Mouse (Mus musculus): ENCODE results near the gene Setd6. TPM values are rescaled to one million over a fixed set of nuclear protein-coding genes. Genes with fewer than 3 reads are reported as not detected.
A peak's percentile ranks its signal among the peaks of the same experiment; 100 is the strongest.

The Setd6 gene
- polyA plus RNA-seq (2014; fragmentation: Nextera tagmentation; extraction: Ambion mirVana): 17.4 and 18.8 TPM in 2 replicates

- Histone ChIP-seq H3K36me3 (ENCODE audit: control insufficient read depth, insufficient read depth, low read length) (peaks cover 32% of the 10 kb centered on the region; the same call in 1 of the 2 replicates), H3K4me3 (ENCODE audit: low read depth, low read length) (peak within 1 kb of the TSS; percentile 76), H3K9ac (replicated peaks; ENCODE audit: low read depth, low read length) (peak within 1 kb of the TSS; percentile 64), H3K4me2 (replicated peaks; ENCODE audit: low read depth, low read length) (peak within 1 kb of the TSS; percentile 91), H3K27ac (ENCODE audit: low read length) (peak within 1 kb of the TSS; percentile 24; the same call in 1 of the 2 replicates), H3K27me3 (ENCODE audit: control insufficient read depth, insufficient read depth, low read length) (no peaks in the 10 kb centered on the region), H3K4me1 (ENCODE audit: control insufficient read depth, insufficient read depth, low read length) (no peaks in the 10 kb centered on the region), H3K9me3 (ENCODE audit: control insufficient read depth, low read depth, low read length) (no peaks in the 10 kb centered on the region)
- under 1% methylated on average over 76 of the region's 79 CpGs for WGBS
- ATAC-seq (ENCODE audit: insufficient number of reproducible peaks, insufficient read depth, low FRiP score, low read depth): peak; percentile 90
Observed at GRCm38 (mm10) chr8:95715676-95716531, at the start of gene Setd6. Setd6 (plus strand) TSS chr8:95715881.

DNA sequence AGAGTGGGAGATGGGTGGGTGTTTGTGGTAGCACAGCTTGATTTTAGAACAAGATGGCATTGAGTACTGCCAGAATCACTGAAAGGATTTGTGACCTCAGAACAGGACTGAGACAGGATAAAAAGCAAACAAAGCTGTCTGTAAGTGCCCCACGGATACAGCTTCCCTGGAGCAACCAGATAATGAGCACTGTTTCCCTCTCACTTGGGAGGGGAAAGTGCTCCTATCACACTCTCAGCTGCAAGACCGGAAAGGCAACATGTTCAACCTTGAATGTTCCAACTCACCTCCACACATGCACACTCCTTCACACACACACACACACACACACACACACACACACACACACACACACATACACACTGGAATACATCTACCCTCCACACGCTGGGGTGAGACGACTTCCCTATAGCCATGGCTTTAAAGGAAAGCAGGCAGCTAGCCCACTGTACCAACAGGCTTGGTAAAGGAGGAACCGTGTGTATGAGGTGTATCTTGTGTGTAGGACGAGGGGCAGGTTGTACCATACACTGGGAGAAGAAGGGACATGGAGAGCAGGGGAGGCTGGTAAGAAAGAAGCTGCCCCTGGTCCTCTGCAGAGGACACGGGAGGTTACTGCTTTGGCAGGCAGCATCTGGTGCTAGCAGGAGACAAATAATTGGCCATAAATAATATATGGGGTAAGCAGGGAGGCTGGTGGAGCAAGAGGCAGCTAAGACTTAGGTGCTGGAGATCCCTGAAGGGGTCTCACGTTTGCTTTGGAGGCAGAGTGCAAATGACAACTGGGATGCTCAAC lies 47.3 kb upstream of the Setd6 start:
- Histone ChIP-seq H3K4me3 (ENCODE audit: low read depth, low read length) (no peak overlapping the region), H3K4me1 (ENCODE audit: control insufficient read depth, insufficient read depth, low read length) (no peaks in the 10 kb centered on the region), H3K27ac (ENCODE audit: low read length) (no peak overlapping the region), H3K4me2 (replicated peaks; ENCODE audit: low read depth, low read length) (no peak overlapping the region), H3K27me3 (ENCODE audit: control insufficient read depth, insufficient read depth, low read length) (no peaks in the 10 kb centered on the region), H3K9ac (replicated peaks; ENCODE audit: low read depth, low read length) (no peak overlapping the region), H3K36me3 (ENCODE audit: control insufficient read depth, insufficient read depth, low read length) (no peaks in the 10 kb centered on the region), H3K9me3 (ENCODE audit: control insufficient read depth, low read depth, low read length) (no peaks in the 10 kb centered on the region)
- WGBS: 44% methylated on average over 8 of the region's 8 CpGs
- ATAC-seq (ENCODE audit: insufficient number of reproducible peaks, insufficient read depth, low FRiP score, low read depth): 0 out of 2 replicates have a peak, but pooled peaks have one; percentile 53

- WGBS: 84% methylated on average over 2 of the region's 2 CpGs
- Histone ChIP-seq H3K4me3 (ENCODE audit: low read depth, low read length) (no peak overlapping the region), H3K4me2 (replicated peaks; ENCODE audit: low read depth, low read length) (no peak overlapping the region), H3K27ac (ENCODE audit: low read length) (no peak overlapping the region), H3K4me1 (ENCODE audit: control insufficient read depth, insufficient read depth, low read length) (no peaks in the 10 kb centered on the region), H3K27me3 (ENCODE audit: control insufficient read depth, insufficient read depth, low read length) (no peaks in the 10 kb centered on the region), H3K9me3 (ENCODE audit: control insufficient read depth, low read depth, low read length) (no peaks in the 10 kb centered on the region), H3K9ac (replicated peaks; ENCODE audit: low read depth, low read length) (no peak overlapping the region), H3K36me3 (ENCODE audit: control insufficient read depth, insufficient read depth, low read length) (no peaks in the 10 kb centered on the region)
- ATAC-seq (ENCODE audit: insufficient number of reproducible peaks, insufficient read depth, low FRiP score, low read depth): no peak
Observed at GRCm38 (mm10) chr8:95669967-95670366, 45.7 kb upstream of the Setd6 start.

GRCm38 (mm10) chr8:95671861-95672260 lies 43.8 kb upstream of the Setd6 start:
- ATAC-seq (ENCODE audit: insufficient number of reproducible peaks, insufficient read depth, low FRiP score, low read depth): no peak
- Histone ChIP-seq H3K36me3 (ENCODE audit: control insufficient read depth, insufficient read depth, low read length) (no peaks in the 10 kb centered on the region), H3K4me3 (ENCODE audit: low read depth, low read length) (no peak overlapping the region), H3K4me2 (replicated peaks; ENCODE audit: low read depth, low read length) (no peak overlapping the region), H3K27ac (ENCODE audit: low read length) (no peak overlapping the region), H3K9ac (replicated peaks; ENCODE audit: low read depth, low read length) (no peak overlapping the region), H3K4me1 (ENCODE audit: control insufficient read depth, insufficient read depth, low read length) (no peaks in the 10 kb centered on the region), H3K27me3 (ENCODE audit: control insufficient read depth, insufficient read depth, low read length) (peaks cover 7% of the 10 kb centered on the region; the same call in 1 of the 2 replicates), H3K9me3 (ENCODE audit: control insufficient read depth, low read depth, low read length) (no peaks in the 10 kb centered on the region)
- WGBS: 86% methylated on average over 6 of the region's 6 CpGs

DNA sequence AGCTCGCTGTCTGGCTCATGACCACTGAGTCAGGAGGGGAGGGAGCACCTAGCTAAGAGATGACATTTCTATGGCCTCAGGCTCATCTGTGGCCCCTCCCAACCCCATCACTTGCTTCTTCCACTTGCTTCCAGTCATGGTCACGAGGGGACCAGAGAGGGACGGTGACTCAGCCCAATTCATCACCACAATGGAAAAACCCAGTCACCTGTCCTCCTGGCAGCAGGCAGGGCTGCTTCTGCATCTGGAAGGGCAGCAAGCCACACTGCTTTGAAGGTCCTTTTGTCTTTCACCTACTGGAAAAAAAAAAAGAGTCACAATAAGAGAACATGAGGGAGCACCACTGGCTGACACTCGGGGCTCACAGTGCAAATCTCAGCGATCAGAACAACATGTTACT lies 42.9 kb upstream of the Setd6 start:
- peaks cover 15% of the 10 kb centered on the region for H3K27me3 ChIP-seq (ENCODE audit: control insufficient read depth, insufficient read depth, low read length)
- no peak overlapping the region for H3K4me2 ChIP-seq (replicated peaks; ENCODE audit: low read depth, low read length)
- H3K27ac ChIP-seq (ENCODE audit: low read length): no peak overlapping the region
- no peaks in the 10 kb centered on the region for H3K36me3 ChIP-seq (ENCODE audit: control insufficient read depth, insufficient read depth, low read length)
- H3K9ac ChIP-seq (replicated peaks; ENCODE audit: low read depth, low read length): no peak overlapping the region
- no peak overlapping the region for H3K4me3 ChIP-seq (ENCODE audit: low read depth, low read length)
- no peaks in the 10 kb centered on the region for H3K9me3 ChIP-seq (ENCODE audit: control insufficient read depth, low read depth, low read length)
- 0 out of 2 replicates have a peak, but pooled peaks cover 6% of the 10 kb centered on the region for H3K4me1 ChIP-seq (ENCODE audit: control insufficient read depth, insufficient read depth, low read length)
- ATAC-seq (ENCODE audit: insufficient number of reproducible peaks, insufficient read depth, low FRiP score, low read depth): no peak
- WGBS: 70% methylated on average over 5 of the region's 5 CpGs

DNA sequence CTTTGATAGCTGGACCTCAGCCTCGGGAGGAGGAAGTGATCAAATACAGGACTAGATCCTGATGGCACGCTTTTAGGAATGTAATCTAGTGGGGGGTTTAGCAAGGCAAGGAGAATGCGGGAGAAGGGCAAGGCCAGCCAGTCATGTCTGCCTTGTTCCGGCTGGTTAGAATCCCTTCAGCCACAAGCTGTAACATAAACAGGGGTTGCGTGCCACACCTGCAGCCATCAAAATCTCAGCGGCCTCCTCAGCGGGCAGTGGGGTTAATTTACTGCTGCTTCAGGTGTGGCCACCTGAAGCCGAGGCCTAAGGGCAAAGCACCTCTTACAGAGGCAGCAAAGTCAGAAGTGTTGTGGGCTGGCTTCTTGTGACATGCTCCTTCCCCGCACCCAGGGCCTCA lies 39.0 kb upstream of the Setd6 start, which contains the start of gene Ndrg4:
TSS of gene Ndrg4 (plus strand) at position 350 of the 400 bp plus-strand sequence.
- no peak within 1 kb of the TSS for H3K27ac ChIP-seq (ENCODE audit: low read length)
- H3K4me3 ChIP-seq (ENCODE audit: low read depth, low read length): peak within 1 kb of the TSS; percentile 54
- peak within 1 kb of the TSS; percentile 28; the same call in 1 of the 2 replicates for H3K9ac ChIP-seq (replicated peaks; ENCODE audit: low read depth, low read length)
- peaks cover 25% of the 10 kb centered on the region for H3K27me3 ChIP-seq (ENCODE audit: control insufficient read depth, insufficient read depth, low read length)
- no peaks in the 10 kb centered on the region for H3K9me3 ChIP-seq (ENCODE audit: control insufficient read depth, low read depth, low read length)
- peak within 1 kb of the TSS; percentile 99 for H3K4me2 ChIP-seq (replicated peaks; ENCODE audit: low read depth, low read length)
- no peak for ATAC-seq (ENCODE audit: insufficient number of reproducible peaks, insufficient read depth, low FRiP score, low read depth)
- H3K4me1 ChIP-seq (ENCODE audit: control insufficient read depth, insufficient read depth, low read length): 0 out of 2 replicates have a peak, but pooled peaks cover 9% of the 10 kb centered on the region
- WGBS: 38% methylated on average over 9 of the region's 9 CpGs
- H3K36me3 ChIP-seq (ENCODE audit: control insufficient read depth, insufficient read depth, low read length): no peaks in the 10 kb centered on the region

DNA sequence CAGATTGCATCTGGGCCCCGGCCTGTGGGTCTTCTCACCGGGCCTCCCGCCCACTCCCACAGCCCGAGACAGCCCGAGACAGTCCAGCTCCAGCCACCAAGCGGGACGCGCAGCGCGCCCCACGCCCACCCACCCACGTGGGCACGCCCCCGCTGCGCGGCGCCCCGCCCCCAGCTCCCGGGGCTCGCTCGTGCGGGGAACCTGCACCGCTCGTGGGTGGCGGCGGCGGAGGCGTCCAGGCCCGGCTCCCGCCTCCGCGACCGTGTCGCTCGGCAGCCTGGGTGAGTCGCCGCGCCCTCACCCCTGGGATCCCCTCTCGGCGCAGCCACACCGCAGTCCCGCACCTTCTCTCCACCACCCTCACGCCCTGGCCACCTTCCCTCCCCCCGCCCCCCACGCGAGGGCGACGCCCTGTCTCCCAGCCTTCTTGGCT lies 38.1 kb upstream of the Setd6 start:
- no peaks in the 10 kb centered on the region for H3K9me3 ChIP-seq (ENCODE audit: control insufficient read depth, low read depth, low read length)
- peak overlapping the region; percentile 99 for H3K4me2 ChIP-seq (replicated peaks; ENCODE audit: low read depth, low read length)
- peak overlapping the region; percentile 28; the same call in 1 of the 2 replicates for H3K9ac ChIP-seq (replicated peaks; ENCODE audit: low read depth, low read length)
- H3K27ac ChIP-seq (ENCODE audit: low read length): no peak overlapping the region
- WGBS: 3% methylated on average over 23 of the region's 48 CpGs
- ATAC-seq (ENCODE audit: insufficient number of reproducible peaks, insufficient read depth, low FRiP score, low read depth): 0 out of 2 replicates have a peak, but pooled peaks have one; percentile 20
- H3K27me3 ChIP-seq (ENCODE audit: control insufficient read depth, insufficient read depth, low read length): peaks cover 25% of the 10 kb centered on the region
- H3K36me3 ChIP-seq (ENCODE audit: control insufficient read depth, insufficient read depth, low read length): no peaks in the 10 kb centered on the region
- peak overlapping the region; percentile 54 for H3K4me3 ChIP-seq (ENCODE audit: low read depth, low read length)
- 0 out of 2 replicates have a peak, but pooled peaks cover 9% of the 10 kb centered on the region for H3K4me1 ChIP-seq (ENCODE audit: control insufficient read depth, insufficient read depth, low read length)

DNA sequence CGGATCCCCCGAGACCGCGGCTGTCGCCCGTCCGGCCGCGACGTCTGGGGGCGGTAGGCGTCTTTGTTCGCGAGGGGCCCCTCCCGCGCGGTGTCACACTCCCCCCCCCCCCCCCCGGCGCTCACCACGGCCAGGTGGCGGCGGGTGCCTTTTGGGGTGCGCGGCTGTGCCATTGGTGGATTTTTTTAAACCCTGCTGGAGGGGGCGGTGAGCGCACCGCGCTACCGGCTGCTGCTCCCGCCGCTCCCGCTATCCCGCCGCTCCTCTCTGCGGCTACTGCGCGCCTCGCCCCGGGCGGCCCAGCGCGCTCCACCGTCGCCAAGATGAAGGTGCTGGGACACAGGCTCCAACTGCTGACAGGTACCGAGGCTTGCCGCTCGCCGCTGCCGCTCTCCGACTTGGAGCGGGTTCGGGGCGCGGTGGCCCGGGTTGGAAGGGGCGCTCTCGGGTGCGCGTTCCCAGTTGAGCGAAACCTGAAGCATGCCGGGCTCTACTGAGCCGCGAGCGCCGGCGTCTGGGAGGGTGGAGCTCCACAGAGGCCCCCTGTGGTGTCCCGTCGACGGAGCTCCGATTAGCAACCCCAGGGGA lies 37.6 kb upstream of the Setd6 start:
- Histone ChIP-seq H3K9ac (replicated peaks; ENCODE audit: low read depth, low read length) (peak overlapping the region; percentile 28; the same call in 1 of the 2 replicates), H3K4me1 (ENCODE audit: control insufficient read depth, insufficient read depth, low read length) (0 out of 2 replicates have a peak, but pooled peaks cover 9% of the 10 kb centered on the region), H3K27me3 (ENCODE audit: control insufficient read depth, insufficient read depth, low read length) (peaks cover 25% of the 10 kb centered on the region), H3K9me3 (ENCODE audit: control insufficient read depth, low read depth, low read length) (no peaks in the 10 kb centered on the region), H3K36me3 (ENCODE audit: control insufficient read depth, insufficient read depth, low read length) (no peaks in the 10 kb centered on the region), H3K4me2 (replicated peaks; ENCODE audit: low read depth, low read length) (peak overlapping the region; percentile 99), H3K4me3 (ENCODE audit: low read depth, low read length) (peak overlapping the region; percentile 54), H3K27ac (ENCODE audit: low read length) (no peak overlapping the region)
- ATAC-seq (ENCODE audit: insufficient number of reproducible peaks, insufficient read depth, low FRiP score, low read depth): 0 out of 2 replicates have a peak, but pooled peaks have one; percentile 29
- WGBS: under 1% methylated on average over 63 of the region's 70 CpGs

All from stomach, embryonic 14.5 days (tissue).